Mouse (Mus musculus): ENCODE measurements around the gene Rap1gap. TPM values are rescaled to one million over a fixed set of nuclear protein-coding genes. Genes with fewer than 3 reads are reported as not detected.

Gene Rap1gap
- total RNA-seq, 2 experiments from 2014 or later: 289 to 307 TPM

GRCm38 (mm10) chr4:137770901-137771612 lies 106.5 kb downstream of the Rap1gap start:
- no peak for DNase-seq (ENCODE audit: low spot score in 2 of 2)

DNA sequence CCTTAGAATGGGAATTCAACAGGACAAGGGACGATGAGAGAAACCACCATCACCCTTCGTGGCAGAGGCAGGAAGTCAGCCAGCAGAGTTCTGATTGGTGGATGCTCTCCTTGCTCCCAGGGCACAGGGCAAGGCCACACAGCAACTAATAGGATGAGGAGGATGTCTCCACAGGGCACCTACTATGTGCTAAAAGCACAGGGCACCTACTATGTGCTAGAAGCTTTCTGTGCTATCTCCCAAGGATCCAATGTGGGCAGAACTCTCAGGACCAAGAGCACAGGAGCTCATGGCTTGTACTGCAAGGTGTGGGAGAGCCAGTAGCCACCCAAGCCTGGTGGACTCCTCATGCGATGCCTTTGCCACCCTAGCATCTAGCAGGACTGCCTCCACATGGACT lies 107.2 kb downstream of the Rap1gap start:
- no peak for DNase-seq (ENCODE audit: low spot score in 2 of 2)

DNA sequence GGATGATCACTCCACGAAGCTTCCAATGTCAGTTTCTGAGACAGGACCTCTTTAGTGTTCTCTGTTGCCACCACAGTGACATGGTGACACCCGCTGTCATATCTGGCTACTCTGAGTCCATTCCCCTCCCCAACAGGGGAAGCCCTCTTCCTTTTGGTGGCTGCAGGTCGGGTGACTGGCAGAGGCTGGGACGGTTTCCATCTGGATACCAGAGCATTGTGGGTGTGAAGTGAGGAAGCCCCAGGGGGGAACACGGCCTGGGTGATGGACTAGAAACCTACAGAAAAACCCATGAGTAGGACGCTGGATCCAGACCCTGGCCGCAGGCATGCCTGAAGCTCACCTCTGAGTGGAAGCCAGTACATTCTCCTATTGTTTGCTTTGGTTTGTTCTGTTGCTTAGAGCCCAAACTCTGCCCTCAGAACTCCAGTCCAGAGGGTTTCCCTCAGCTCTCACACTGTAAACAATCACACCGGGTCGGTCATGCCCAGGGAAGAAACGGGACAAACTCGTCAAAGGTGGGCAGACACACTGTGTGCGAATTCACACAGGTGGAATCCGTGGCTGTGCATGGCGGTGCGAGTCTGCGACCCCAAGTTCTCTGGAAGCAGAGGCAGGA lies 108.0 kb downstream of the Rap1gap start:
- DNase-seq (ENCODE audit: low spot score in 2 of 2): no peak

DNA sequence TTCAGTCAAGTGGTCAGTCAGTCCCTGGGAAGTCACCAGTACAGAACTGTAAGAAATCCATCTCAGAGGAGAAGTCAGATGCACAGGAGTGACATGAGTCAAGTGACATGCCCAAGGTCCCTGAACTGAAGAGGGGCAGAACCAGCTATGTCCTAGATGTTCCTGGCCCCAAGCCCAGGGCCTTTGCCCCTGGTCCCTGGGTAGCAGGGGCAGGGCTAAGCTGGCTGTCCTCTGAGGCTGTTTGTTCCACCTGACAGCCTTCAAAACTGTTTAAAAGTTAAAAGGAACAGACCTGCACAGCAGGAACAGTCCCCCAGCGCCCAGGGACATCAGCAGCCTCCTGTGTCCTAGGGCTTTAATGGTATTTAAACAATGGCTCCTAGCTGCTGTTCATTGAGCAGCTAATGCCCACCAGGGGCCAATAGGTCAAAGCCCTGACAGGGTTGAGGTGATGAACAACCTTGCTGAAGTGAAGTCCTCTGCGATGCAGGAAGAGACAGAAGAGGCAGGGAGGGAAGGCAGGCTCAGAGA lies 108.9 kb downstream of the Rap1gap start:
- DNase-seq (ENCODE audit: low spot score in 2 of 2): no peak

GRCm38 (mm10) chr4:137774013-137774412 lies 109.5 kb downstream of the Rap1gap start:
- no peak for DNase-seq (ENCODE audit: low spot score in 2 of 2)

DNA sequence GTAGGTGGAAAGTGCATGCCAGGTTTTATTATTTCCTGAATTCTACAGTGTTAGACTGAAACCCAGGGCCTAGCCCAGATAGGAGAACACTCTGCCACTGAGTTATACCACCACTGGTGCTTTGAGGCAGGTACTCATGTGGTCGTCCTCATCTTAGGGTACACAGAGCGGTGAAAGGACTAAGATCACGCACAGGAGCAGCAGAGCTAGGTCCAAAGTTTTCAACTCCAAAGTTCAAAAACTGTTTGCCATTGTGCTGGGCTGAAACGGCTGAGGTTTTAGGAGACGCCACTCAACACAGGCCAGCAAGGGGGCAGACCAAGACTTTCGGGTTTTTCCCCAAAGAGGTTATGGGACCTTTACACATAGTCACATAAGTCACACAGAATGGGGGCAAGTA lies 110.0 kb downstream of the Rap1gap start:
- DNase-seq (ENCODE audit: low spot score in 2 of 2): no peak

DNA sequence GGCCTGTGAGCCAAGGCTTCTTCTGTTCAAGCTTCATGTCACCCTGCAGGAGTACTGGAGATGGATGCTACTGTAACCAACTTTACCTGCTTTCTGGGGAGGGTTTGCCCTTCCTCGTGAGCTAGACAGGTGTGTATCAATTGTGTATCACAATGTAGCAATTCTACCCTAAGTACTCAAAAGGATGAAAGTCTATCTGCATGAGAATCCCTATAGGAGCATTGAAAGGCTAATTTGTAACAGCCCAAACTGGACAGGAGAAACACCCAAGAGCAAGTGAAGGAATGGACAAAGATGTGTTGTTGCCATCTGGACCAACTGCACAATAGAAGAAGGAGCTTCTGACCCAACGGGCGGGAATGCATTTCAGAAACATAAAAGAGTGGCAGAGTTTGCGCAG lies 113.3 kb downstream of the Rap1gap start:
- no peak for DNase-seq (ENCODE audit: low spot score in 2 of 2)

DNA sequence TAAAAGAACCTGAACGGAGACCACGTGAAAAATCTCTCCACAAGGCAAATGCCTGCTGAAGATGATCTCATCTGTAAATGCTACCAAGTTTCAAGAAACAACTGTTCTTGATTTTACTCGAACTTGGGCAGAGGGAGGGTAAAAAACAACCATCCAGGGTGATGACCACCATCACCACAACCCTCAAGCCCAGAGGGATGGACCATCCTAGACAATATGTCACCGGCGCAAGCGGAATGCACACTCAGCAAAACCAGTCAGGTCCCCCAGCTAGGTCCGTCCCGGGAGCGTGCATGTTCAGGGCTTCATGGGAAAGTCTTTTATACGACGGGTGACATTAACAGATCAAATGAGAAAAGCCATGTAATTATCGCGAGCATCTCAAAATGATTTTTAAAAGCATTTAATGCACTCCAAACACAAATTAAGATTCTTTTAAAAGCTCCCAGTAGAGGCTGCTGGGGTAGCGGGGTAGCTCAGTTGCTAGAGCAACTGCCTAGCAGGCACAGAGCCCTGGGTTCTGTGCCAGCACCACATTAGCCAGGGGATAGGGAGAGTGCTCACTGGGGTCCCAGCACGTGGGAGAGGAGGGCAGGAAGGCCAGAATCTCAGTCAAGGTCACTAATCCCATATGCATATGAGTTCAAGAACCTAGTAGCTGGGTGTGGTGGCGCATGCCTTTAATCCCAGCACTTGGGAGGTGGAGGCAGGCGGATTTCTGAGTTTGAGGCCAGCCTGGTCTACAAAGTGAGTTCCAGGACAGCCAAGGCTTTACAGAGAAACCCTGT lies 114.1 kb downstream of the Rap1gap start:
- DNase-seq (ENCODE audit: low spot score in 2 of 2): no peak

Other genes starting within 250 kb of the Rap1gap start
- gene Cela3b, start 234.2 kb upstream of the Rap1gap start, total RNA-seq (2021): not detected
- not detected for gene 1700013G24Rik, start 211.4 kb upstream of the Rap1gap start, total RNA-seq (2021)
- gene Hspg2, start 196.0 kb upstream of the Rap1gap start, total RNA-seq (2021): 1 to 10 TPM; 4.3 to 5.0 TPM
- not detected for gene Ldlrad2, start 90.2 kb upstream of the Rap1gap start, total RNA-seq (2021)
- gene Usp48, start 71.0 kb upstream of the Rap1gap start, total RNA-seq (2021): 100 to 1,000 TPM; 111 to 127 TPM
- 10 to 100 TPM; 10.0 to 11.0 TPM for gene Alpl, start 131.7 kb downstream of the Rap1gap start, total RNA-seq (2021)
- 10 to 100 TPM; 82.0 to 87.9 TPM for gene Ece1, start 197.5 kb downstream of the Rap1gap start, total RNA-seq (2021)

Data from left cerebral cortex, adult 18-20 months (tissue).